16 mouse cellular contexts compared by ENCODE assay signal in genomic region chr19:57223686-57224085, GRCm38 (mm10).
"Had no signal": no experiment of that assay in that cellular context is flagged by ENCODE, and none has a peak within 500 bp of the region (broad histone marks: within the 10 kb centered on the region; RNA-seq: fewer than 3 reads in every experiment).

No protein-coding gene starts in this region.

- H3K4me1 ChIP-seq: liver, embryonic 12.5 days; megakaryocyte, embryonic 14.5 days had no signal

- H3K36me3 ChIP-seq: limb, embryonic 15.5 days; liver, embryonic 12.5 days; lung, embryonic 15.5 days; midbrain, embryonic 15.5 days; neural tube, embryonic 13.5 days had no signal

- ATAC-seq: liver, embryonic 12.5 days; midbrain, embryonic 15.5 days had no signal

- H3K27me3 ChIP-seq: limb, embryonic 15.5 days; liver, embryonic 12.5 days; lung, embryonic 15.5 days; midbrain, embryonic 15.5 days; neural tube, embryonic 13.5 days had no signal

- H3K4me3 ChIP-seq: left cerebral cortex, adult 2 months; limb, embryonic 15.5 days; liver, embryonic 12.5 days; lung, embryonic 15.5 days; megakaryocyte, embryonic 14.5 days; midbrain, embryonic 15.5 days; neural tube, embryonic 13.5 days had no signal

- H3K9me3 ChIP-seq: limb, embryonic 15.5 days; liver, embryonic 12.5 days; lung, embryonic 15.5 days; megakaryocyte, embryonic 14.5 days; midbrain, embryonic 15.5 days; neural tube, embryonic 13.5 days had no signal

- DNase-seq: kidney, postnatal 14 days; lung, postnatal 14 days; retina, postnatal 1 day; right cerebral cortex, postnatal 4 days; spleen, adult 18-20 months; thymus, adult 2 months; thymus, postnatal 25 days had no signal

- H3K27ac ChIP-seq: left cerebral cortex, adult 2 months; limb, embryonic 15.5 days; liver, embryonic 12.5 days; lung, embryonic 15.5 days; macrophage; midbrain, embryonic 15.5 days; neural tube, embryonic 13.5 days had no signal

- H3K9ac ChIP-seq: limb, embryonic 15.5 days; liver, embryonic 12.5 days; lung, embryonic 15.5 days; midbrain, embryonic 15.5 days; neural tube, embryonic 13.5 days had no signal

- H3K4me2 ChIP-seq: limb, embryonic 15.5 days; liver, embryonic 12.5 days; lung, embryonic 15.5 days; midbrain, embryonic 11.5 days; midbrain, embryonic 15.5 days; neural tube, embryonic 13.5 days had no signal
